Mouse (Mus musculus) adrenal gland, adult 10 weeks (tissue): ENCODE measurements around the gene Gm10037. TPM values are rescaled to one million over a fixed set of nuclear protein-coding genes. Genes with fewer than 3 reads are reported as not detected.

Source experiments
- polyA plus RNA-seq: library from polyadenylated mRNA; stranded (reverse); fragments of 350-450 nt; fragmentation: Illumina TruSeq; extraction: RNeasy Lipid Tissue Mini Kit (QIAGEN cat#74804); gene quantifications from one replicate; pipeline ENCODE4 v1.2.3, GENCODE M21; 2014; ENCODE audit warnings: low read depth, low replicate concordance

Gm10037 gene
- not detected for polyA plus RNA-seq

DNA sequence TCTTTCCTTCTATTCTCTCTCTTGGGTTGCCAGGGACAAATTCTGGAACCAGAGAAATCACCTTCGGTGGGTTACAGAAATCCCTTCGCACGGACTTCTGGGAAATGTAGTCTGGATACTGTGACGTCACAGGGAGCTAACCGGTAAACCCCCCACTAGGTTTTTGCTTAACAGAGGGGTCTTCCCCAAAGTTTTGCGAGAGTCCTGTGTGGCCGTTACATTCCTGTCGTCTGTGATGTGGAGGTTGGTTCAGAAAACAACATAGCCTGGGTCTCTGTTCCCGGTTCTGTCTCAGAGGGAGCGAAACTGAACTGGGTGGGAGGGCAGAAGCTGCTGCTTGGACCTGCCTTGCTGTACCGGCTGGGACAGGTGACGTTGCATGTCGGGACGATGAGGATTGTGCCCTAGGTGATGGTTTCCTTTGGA is at the start of gene Gm10037:
Gene Gm10037 (plus strand): TSS at position 196 of the 426 bp plus-strand sequence.

DNA sequence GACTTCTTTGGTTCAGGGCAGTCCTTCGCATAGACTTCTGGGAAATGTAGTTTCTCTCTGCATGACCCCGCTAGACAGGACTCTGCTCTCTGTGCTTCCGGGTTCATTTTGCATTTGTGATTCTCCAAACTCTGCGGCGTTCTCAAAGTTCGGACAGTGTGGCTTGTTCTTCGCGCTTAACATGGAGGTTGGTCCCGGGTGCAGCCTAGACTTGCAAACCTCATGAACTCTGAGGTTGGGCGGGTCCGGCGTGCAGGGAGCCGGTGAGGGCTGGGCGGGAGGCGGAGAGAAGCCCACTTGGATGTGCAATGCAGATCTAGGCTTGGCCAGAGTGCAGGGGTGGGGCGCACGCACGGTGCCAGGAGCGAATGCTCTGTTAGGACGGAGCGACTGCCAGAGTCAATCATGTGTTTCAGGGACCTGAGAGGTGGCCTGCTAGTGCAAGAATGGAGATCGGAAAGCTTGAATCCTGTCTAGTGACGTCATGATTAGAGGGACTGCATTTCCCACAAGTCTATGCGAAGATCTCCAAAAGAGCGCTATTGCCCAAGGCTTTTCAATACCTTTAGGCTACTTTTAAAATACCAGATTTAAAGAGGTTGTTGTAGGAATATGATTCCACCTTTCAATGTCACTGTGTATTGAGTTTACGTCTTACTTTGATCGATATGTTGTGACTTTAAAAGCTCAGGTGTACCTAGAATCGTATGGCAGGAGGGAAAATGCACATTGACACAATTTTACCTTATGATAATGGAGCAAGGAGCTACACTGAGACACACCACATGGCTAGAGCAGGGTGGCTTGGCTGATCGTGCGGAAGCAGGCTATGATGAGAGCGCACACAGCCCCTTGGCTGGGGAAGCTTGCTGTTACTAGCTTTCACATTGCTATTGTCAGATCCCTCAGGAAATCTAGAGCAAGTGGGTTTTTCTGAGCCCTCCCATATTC is 16.9 kb upstream of the Gm10037 start, which contains the start of gene Zfp273:
Gene Zfp273 (plus strand): TSS at position 31 of the 951 bp plus-strand sequence.

DNA sequence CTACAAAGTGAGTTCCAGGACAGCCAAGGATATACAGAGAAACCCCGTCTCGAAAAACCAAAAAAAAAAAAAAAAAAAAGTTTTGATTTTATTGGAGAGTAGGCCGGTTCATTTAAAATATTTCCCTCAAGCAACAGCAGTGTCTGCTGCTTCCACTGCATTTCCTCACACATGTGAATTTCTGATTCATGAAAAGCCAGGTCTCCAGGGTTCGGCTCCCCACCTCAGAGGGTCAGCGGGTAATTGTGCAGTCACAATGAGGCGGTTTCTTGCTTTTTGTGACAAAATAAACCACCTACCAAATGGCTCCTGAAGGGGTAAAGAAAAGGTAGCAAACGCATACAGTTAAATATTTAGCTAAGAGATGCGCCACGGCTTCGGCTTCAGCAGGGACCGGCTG is 32.1 kb downstream of the Gm10037 start, which contains the start of gene BC048507:
Gene BC048507 (plus strand): TSS at position 301 of the 400 bp plus-strand sequence.

Other genes with a start within 250 kb of the Gm10037 start
- gene Zfp729b, start 221.4 kb upstream of the Gm10037 start, polyA plus RNA-seq = 42.5 TPM
- not detected for gene Gm49345, start 193.3 kb upstream of the Gm10037 start, polyA plus RNA-seq
- 42.6 TPM for gene Zfp729a, start 193.3 kb upstream of the Gm10037 start, polyA plus RNA-seq
- 23.0 TPM for gene Zfp738, start 144.0 kb upstream of the Gm10037 start, polyA plus RNA-seq
- 43.6 TPM for gene Zfp65, start 101.9 kb upstream of the Gm10037 start, polyA plus RNA-seq
- 25.8 TPM for gene Zfp85, start 75.9 kb upstream of the Gm10037 start, polyA plus RNA-seq
- 10.6 TPM for gene Zfp493, start 51.4 kb upstream of the Gm10037 start, polyA plus RNA-seq
- gene Zfp273, start 17.4 kb upstream of the Gm10037 start, polyA plus RNA-seq = 32.0 TPM
- gene BC048507, start 32.2 kb downstream of the Gm10037 start, polyA plus RNA-seq = not detected